Mouse (Mus musculus): ENCODE data around the gene Cd93.

DNA sequence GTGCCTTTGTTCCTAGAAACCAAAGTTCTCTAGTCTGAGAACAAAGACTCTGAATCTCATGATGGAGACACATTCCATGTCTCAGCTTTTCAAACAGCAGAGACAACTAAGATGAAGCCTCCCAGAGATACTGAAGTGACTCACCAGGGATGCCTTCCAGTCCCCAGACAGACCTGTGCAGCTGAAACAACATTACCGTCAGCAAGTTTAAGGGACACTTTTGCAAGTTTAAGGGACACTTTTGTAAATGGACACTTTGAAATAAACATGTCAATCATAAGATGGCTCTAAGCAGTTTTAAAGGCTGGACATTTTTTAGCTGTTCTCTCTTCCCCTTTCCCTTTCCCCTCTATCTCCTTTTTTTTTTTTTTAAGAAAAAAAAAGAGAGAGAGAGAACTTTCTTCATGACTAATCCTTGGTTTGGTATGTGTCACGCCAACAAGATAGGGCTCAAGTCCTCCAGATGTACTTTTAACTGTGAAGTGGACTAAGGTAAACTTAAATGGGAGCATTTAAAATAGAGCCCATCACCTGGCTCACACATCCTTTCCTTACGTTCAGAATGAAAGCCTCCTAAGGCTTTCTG, 3.6 kb downstream of the Cd93 start:
- TF ChIP-seq CTCF (IDR thresholded peaks at IDR 0.05; ENCODE audit: control insufficient read depth, insufficient read depth, insufficient replicate concordance, low read depth, low read length) (no peak), POLR2A (IDR thresholded peaks at IDR 0.05; ENCODE audit: control insufficient read depth, low read depth, low read length) (no peak)
